ENCODE assay signal across 1 mouse cellular context in genomic region chr6:3543862-3544261, GRCm38 (mm10).
TF ChIP-seq lines count a peak whose summit lies in the region.

No protein-coding gene starts in this region.

TF ChIP-seq in ES-E14, 5 proteins besides CTCF, POLR2A, EP300 and RAD21:
- no peak for TF ChIP-seq HCFC1 (IDR thresholded peaks at IDR 0.05; ENCODE audit: borderline replicate concordance, insufficient read depth, low read length)
- no peak for TF ChIP-seq ZNF384 (IDR thresholded peaks at IDR 0.05; ENCODE audit: low read depth, low read length)
- no peak for TF ChIP-seq ZC3H11A (IDR thresholded peaks at IDR 0.05; ENCODE audit: borderline replicate concordance, low read depth, low read length)
- TF ChIP-seq CHD2 (IDR thresholded peaks at IDR 0.05; ENCODE audit: low read depth, low read length): no peak
